Mouse (Mus musculus): ENCODE data around the gene Nfs1. TPM values are rescaled to one million over a fixed set of nuclear protein-coding genes. Genes with fewer than 3 reads are reported as not detected.

The Nfs1 gene
- polyA plus RNA-seq, 1 experiment from 2014 or later, result 42.0 TPM

DNA sequence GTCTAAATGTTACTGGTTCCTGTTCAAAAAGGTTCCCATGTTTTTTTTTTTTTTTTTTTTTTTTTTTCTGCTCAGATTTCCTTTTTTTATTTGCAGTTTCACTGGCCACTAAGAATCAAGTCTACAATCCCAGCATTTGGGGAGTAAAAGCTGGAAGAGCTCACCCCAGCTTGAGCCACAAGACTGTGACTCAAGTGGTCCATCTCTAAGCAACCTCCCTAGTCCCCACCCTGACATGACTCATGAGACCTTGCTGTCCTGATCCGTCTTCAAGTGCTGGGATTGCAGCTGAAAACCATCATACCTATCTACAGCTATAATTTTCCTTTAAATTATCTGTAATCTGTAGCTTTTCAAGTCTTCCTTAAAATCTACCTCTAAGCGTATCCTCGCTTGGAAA is 59.4 kb downstream of the Nfs1 start:
- no peak for ATAC-seq (ENCODE audit: insufficient number of reproducible peaks, low FRiP score, low TSS enrichment, low read depth)
- no peaks in the 10 kb centered on the region for H3K36me3 ChIP-seq
- no peak overlapping the region for H3K4me3 ChIP-seq (replicated peaks)
- H3K27me3 ChIP-seq, result no peaks in the 10 kb centered on the region
- no peaks in the 10 kb centered on the region for H3K9me3 ChIP-seq (replicated peaks)
- H3K4me2 ChIP-seq (replicated peaks), result no peak overlapping the region
- H3K9ac ChIP-seq, result no peak overlapping the region
- 85% methylated on average over 3 of the region's 3 CpGs for WGBS
- no peak overlapping the region for H3K27ac ChIP-seq (replicated peaks)
- no peaks in the 10 kb centered on the region for H3K4me1 ChIP-seq

DNA sequence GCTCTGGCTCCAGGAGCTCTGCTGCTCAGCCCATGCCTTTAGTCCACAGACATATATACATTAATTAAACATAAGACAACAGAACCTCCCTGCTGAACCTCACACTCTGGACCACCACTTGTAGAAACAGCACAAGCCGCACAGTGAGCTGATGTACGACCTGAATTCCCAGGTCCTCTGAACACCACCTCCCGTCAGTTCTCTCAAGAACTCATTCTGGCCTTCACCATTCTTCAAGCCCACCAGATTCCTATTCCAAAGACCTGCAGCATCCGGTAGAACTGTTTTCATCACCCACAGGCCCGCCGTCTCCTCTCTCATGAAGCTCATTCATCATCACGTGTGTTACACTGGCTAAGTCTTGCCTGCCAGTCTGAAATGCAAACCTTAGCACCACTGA is 63.6 kb downstream of the Nfs1 start:
- peaks cover 40% of the 10 kb centered on the region for H3K36me3 ChIP-seq
- H3K27me3 ChIP-seq, result no peaks in the 10 kb centered on the region
- H3K9ac ChIP-seq, result no peak overlapping the region
- WGBS, result 88% methylated on average over 7 of the region's 7 CpGs
- no peak overlapping the region for H3K27ac ChIP-seq (replicated peaks)
- H3K9me3 ChIP-seq (replicated peaks), result no peaks in the 10 kb centered on the region
- H3K4me2 ChIP-seq (replicated peaks), result no peak overlapping the region
- H3K4me1 ChIP-seq, result no peaks in the 10 kb centered on the region
- no peak overlapping the region for H3K4me3 ChIP-seq (replicated peaks)
- no peak for ATAC-seq (ENCODE audit: insufficient number of reproducible peaks, low FRiP score, low TSS enrichment, low read depth)

DNA sequence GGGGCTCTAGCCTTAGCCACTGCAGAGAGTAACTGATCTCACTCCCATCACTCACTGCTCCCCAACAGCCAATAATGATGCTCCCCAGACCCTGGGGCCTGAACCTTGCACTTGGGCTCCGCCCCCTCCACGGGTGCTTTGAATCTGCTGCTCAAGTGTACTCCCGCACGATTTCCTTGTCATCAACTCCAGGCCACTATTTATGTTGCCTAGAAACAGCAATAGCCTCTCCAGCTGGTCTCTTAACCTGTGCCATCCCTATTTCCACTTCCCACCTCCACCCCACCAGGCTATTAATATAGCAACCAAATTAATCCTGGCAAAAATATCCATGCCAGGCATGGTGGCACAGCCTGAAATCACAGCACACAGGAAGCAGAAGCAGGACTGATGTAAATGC is 64.3 kb downstream of the Nfs1 start:
- 46% methylated on average over 4 of the region's 4 CpGs for WGBS
- Histone ChIP-seq H3K27ac (replicated peaks) (no peak overlapping the region), H3K4me3 (replicated peaks) (no peak overlapping the region), H3K36me3 (peaks cover 48% of the 10 kb centered on the region), H3K4me1 (no peaks in the 10 kb centered on the region), H3K9ac (no peak overlapping the region), H3K4me2 (replicated peaks) (no peak overlapping the region), H3K9me3 (replicated peaks) (no peaks in the 10 kb centered on the region), H3K27me3 (no peaks in the 10 kb centered on the region)
- ATAC-seq (ENCODE audit: insufficient number of reproducible peaks, low FRiP score, low TSS enrichment, low read depth), result no peak

DNA sequence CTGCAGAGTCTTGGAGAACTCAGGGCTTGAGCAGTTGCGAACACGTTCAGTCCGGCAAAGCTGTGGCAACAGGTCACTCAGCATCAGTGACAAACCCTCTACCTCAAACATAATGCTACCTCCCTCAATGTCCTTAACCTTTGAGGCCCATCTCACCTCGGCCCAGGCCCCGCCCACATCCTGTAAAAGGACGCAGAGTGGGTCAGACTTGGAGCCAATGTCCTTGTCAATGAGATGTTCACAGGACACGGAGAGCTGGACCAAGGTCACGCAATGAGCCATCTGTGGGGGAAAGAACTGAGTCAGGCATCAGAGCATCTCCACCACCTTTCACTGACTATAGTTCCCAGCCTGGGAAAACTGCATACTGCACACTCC is 64.8 kb downstream of the Nfs1 start:
- ATAC-seq (ENCODE audit: insufficient number of reproducible peaks, low FRiP score, low TSS enrichment, low read depth), result no peak
- Histone ChIP-seq H3K9me3 (replicated peaks) (no peaks in the 10 kb centered on the region), H3K36me3 (peaks cover 53% of the 10 kb centered on the region), H3K9ac (no peak overlapping the region), H3K4me3 (replicated peaks) (no peak overlapping the region), H3K27ac (replicated peaks) (no peak overlapping the region), H3K27me3 (no peaks in the 10 kb centered on the region), H3K4me1 (no peaks in the 10 kb centered on the region), H3K4me2 (replicated peaks) (no peak overlapping the region)
- 84% methylated on average over 8 of the region's 8 CpGs for WGBS

DNA sequence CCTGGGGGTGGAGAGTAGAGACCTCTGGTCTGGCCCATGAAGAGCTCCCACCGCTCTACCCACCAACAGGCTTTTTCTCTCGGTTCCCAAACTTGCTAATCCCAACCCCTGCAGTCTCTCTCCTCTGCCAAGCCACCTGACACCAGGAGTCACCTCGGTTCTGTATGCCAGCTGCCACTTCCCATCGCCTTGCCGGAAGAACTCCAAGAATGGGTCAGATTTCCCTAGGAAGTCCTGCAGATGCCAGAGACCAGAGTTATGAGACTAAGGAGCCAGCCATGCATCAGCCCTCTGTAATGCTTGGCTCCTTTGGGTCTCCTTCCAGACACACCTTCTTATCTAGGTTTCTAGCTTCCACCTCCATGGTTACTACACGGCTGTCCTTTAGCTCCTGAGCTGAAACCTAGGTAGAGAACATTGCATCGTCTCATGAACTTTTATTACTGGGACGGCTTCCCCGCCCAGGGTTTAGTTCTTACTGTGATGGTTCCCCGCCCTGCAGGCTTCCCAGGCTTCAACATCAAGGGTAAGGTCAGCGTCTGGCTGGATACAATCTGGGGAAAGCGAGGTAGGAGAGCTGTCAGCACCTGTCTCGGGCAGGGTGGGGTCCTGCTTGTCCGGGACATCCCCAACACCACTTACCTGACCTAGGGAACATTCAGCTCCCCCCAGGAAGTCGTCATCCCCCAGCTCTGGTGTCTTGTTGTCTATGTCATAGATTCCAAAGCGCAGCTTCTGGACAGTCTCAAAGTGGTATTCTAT is 65.4 kb downstream of the Nfs1 start:
- 86% methylated on average over 16 of the region's 16 CpGs for WGBS
- H3K36me3 ChIP-seq, result peaks cover 58% of the 10 kb centered on the region
- H3K27me3 ChIP-seq, result no peaks in the 10 kb centered on the region
- H3K4me1 ChIP-seq, result no peaks in the 10 kb centered on the region
- ATAC-seq (ENCODE audit: insufficient number of reproducible peaks, low FRiP score, low TSS enrichment, low read depth), result no peak
- no peak overlapping the region for H3K4me2 ChIP-seq (replicated peaks)
- H3K4me3 ChIP-seq (replicated peaks), result no peak overlapping the region
- no peak overlapping the region for H3K27ac ChIP-seq (replicated peaks)
- no peaks in the 10 kb centered on the region for H3K9me3 ChIP-seq (replicated peaks)
- no peak overlapping the region for H3K9ac ChIP-seq

DNA sequence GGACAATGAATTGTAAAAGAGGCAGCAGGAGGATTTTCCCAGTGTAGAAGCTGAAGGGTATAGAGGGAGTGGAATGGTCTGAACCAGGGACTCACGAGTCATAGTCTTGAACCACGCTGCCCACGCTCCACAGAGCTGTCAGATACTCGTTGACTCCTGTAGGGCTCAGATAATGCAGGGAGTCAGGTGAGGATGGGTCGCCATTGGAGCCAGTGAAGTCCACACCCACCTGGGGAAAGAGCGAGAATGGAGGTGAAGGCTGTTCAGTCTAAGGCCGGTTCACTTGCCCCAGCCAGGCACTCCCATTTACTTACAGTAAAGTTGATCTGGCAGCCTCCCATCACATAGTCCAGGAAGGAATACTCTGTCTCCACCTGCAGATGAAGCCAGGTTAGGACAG is 66.5 kb downstream of the Nfs1 start:
- Histone ChIP-seq H3K27ac (replicated peaks) (no peak overlapping the region), H3K36me3 (peaks cover 70% of the 10 kb centered on the region), H3K4me2 (replicated peaks) (no peak overlapping the region), H3K27me3 (no peaks in the 10 kb centered on the region), H3K4me3 (replicated peaks) (no peak overlapping the region), H3K9me3 (replicated peaks) (no peaks in the 10 kb centered on the region), H3K9ac (no peak overlapping the region), H3K4me1 (no peaks in the 10 kb centered on the region)
- 88% methylated on average over 7 of the region's 7 CpGs for WGBS
- ATAC-seq (ENCODE audit: insufficient number of reproducible peaks, low FRiP score, low TSS enrichment, low read depth), result no peak

DNA sequence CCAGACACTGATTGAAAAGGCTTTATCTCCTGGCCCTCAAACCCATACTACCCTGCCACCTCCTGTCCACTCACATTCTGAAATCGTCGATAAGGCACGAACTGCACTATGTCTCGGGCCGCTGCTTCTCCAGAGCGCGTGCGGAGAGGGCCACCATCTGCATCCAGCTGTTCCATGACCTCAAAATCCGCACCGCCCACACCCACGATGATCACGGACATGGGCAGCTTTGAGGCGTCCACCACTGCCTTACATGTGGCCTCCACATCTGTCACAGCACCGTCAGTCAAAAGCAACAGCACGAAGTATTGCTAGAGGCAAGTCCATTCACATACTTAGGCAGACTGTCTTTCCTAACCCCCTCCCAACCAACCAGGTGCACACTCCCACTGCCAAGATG is 70.3 kb downstream of the Nfs1 start:
- Histone ChIP-seq H3K27ac (replicated peaks) (no peak overlapping the region), H3K9me3 (replicated peaks) (no peaks in the 10 kb centered on the region), H3K4me1 (no peaks in the 10 kb centered on the region), H3K4me3 (replicated peaks) (no peak overlapping the region), H3K27me3 (no peaks in the 10 kb centered on the region), H3K36me3 (peaks cover 95% of the 10 kb centered on the region), H3K9ac (no peak overlapping the region), H3K4me2 (replicated peaks) (no peak overlapping the region)
- no peak for ATAC-seq (ENCODE audit: insufficient number of reproducible peaks, low FRiP score, low TSS enrichment, low read depth)
- 91% methylated on average over 15 of the region's 15 CpGs for WGBS

Other genes with a start within 250 kb of the Nfs1 start
- gene Uqcc1, start 213.9 kb downstream of the Nfs1 start, polyA plus RNA-seq (2015; fragmentation: Nextera tagmentation; extraction: Ambion mirVana), result 52.1 and 65.6 TPM in 2 replicates
- gene Gm15557, start 203.5 kb downstream of the Nfs1 start, polyA plus RNA-seq (2015; fragmentation: Nextera tagmentation; extraction: Ambion mirVana), result 0.27 TPM in 1 of 2 replicates, not detected in the other
- 1.7 and 2.2 TPM in 2 replicates for gene Gdf5, start 198.8 kb downstream of the Nfs1 start, polyA plus RNA-seq (2015; fragmentation: Nextera tagmentation; extraction: Ambion mirVana)
- 22.5 and 23.3 TPM in 2 replicates for gene Cep250, start 187.7 kb downstream of the Nfs1 start, polyA plus RNA-seq (2015; fragmentation: Nextera tagmentation; extraction: Ambion mirVana)
- 1.8 and 2.2 TPM in 2 replicates for gene 6430550D23Rik, start 136.2 kb downstream of the Nfs1 start, polyA plus RNA-seq (2015; fragmentation: Nextera tagmentation; extraction: Ambion mirVana)
- gene Ergic3, start 136.1 kb downstream of the Nfs1 start, polyA plus RNA-seq (2015; fragmentation: Nextera tagmentation; extraction: Ambion mirVana), result 250 and 256 TPM in 2 replicates
- gene Fer1l4, start 91.2 kb downstream of the Nfs1 start, polyA plus RNA-seq (2015; fragmentation: Nextera tagmentation; extraction: Ambion mirVana), result 0.05 TPM in 1 of 2 replicates, not detected in the other
- gene Spag4, start 79.0 kb downstream of the Nfs1 start, polyA plus RNA-seq (2015; fragmentation: Nextera tagmentation; extraction: Ambion mirVana), result 2.5 TPM in 2 replicates
- gene Cpne1, start 32.2 kb downstream of the Nfs1 start, polyA plus RNA-seq (2015; fragmentation: Nextera tagmentation; extraction: Ambion mirVana), result 53.5 and 56.3 TPM in 2 replicates
- 23.9 and 24.1 TPM in 2 replicates for gene Rbm12, start 32.2 kb downstream of the Nfs1 start, polyA plus RNA-seq (2015; fragmentation: Nextera tagmentation; extraction: Ambion mirVana)
- 17.0 and 17.2 TPM in 2 replicates for gene Gm28036, start 17.1 kb downstream of the Nfs1 start, polyA plus RNA-seq (2015; fragmentation: Nextera tagmentation; extraction: Ambion mirVana)
- 389 and 403 TPM in 2 replicates for gene Romo1, start 147 bp downstream of the Nfs1 start, polyA plus RNA-seq (2015; fragmentation: Nextera tagmentation; extraction: Ambion mirVana)
- gene Rbm39, start 36.1 kb upstream of the Nfs1 start, polyA plus RNA-seq (2015; fragmentation: Nextera tagmentation; extraction: Ambion mirVana), result 643 and 665 TPM in 2 replicates
- gene Phf20, start 52.3 kb upstream of the Nfs1 start, polyA plus RNA-seq (2015; fragmentation: Nextera tagmentation; extraction: Ambion mirVana), result 72.1 and 85.8 TPM in 2 replicates
- gene Cnbd2, start 168.1 kb upstream of the Nfs1 start, polyA plus RNA-seq (2015; fragmentation: Nextera tagmentation; extraction: Ambion mirVana), result 4.2 and 5.2 TPM in 2 replicates
- gene Scand1, start 168.5 kb upstream of the Nfs1 start, polyA plus RNA-seq (2015; fragmentation: Nextera tagmentation; extraction: Ambion mirVana), result 80.1 and 84.4 TPM in 2 replicates

All from embryonic facial prominence, embryonic 15.5 days (tissue).